Mouse (Mus musculus) liver, embryonic 11.5 days (tissue): Measurements from ENCODE around the gene Agap1. TPM values are rescaled to one million over a fixed set of nuclear protein-coding genes. Genes with fewer than 3 reads are reported as not detected.

Source experiments
- ATAC-seq: fragments of 200-750 bp; cut with Nextera tagmentation; replicated peaks from 2 replicates; pipeline ENCODE4 v1.8.0; 2017; ENCODE audit warnings: moderate number of reproducible peaks, mild to moderate bottlenecking, moderate TSS enrichment, moderate library complexity; ENCODE audit not compliant: low FRiP score
- DNase-seq: peaks from one replicate; pipeline ENCODE4 v3.0.0-alpha.2; 2017; ENCODE audit warnings: low spot score
- H3K27ac ChIP-seq: fragments of 300-500 bp; sonication (generic); 2 replicates; pipeline ENCODE4 v1.5.1; 2014; ENCODE audit warnings: mild to moderate bottlenecking, low read depth, low read length, control low read depth
- H3K27me3 ChIP-seq: fragments of 300-500 bp; sonication (generic); replicated peaks from 2 replicates; pipeline ENCODE4 v1.6.1; 2014; ENCODE audit warnings: low read length, mixed read lengths; ENCODE audit not compliant: control insufficient read depth, insufficient read depth
- H3K36me3 ChIP-seq: fragments of 300-500 bp; sonication (generic); 2 replicates; pipeline ENCODE4 v1.6.1; 2014; ENCODE audit warnings: mild to moderate bottlenecking, low read length, moderate library complexity, mixed read lengths; ENCODE audit not compliant: control insufficient read depth, insufficient read depth
- H3K4me1 ChIP-seq: fragments of 300-500 bp; sonication (generic); replicated peaks from 2 replicates; pipeline ENCODE4 v1.6.1; 2014; ENCODE audit warnings: low read length, mixed read lengths; ENCODE audit not compliant: control insufficient read depth, insufficient read depth
- H3K4me2 ChIP-seq: fragments of 300-500 bp; sonication (generic); 2 replicates; pipeline ENCODE4 v1.6.1; 2014; ENCODE audit warnings: mild to moderate bottlenecking, control low read depth, moderate library complexity
- H3K4me3 ChIP-seq: fragments of 300-500 bp; sonication (generic); 2 replicates; pipeline ENCODE4 v1.5.1; 2014; ENCODE audit warnings: low read depth, low read length, control low read depth
- H3K9ac ChIP-seq: fragments of 300-500 bp; sonication (generic); 2 replicates; pipeline ENCODE4 v1.6.1; 2014; ENCODE audit warnings: low read depth, low read length, control low read depth
- H3K9me3 ChIP-seq: fragments of 300-500 bp; sonication (generic); 2 replicates; pipeline ENCODE4 v1.6.1; 2016; ENCODE audit warnings: low read length, inconsistent platforms, mixed read lengths; ENCODE audit not compliant: control insufficient read depth
- WGBS: fragments of 180-500 bp; shearing (Covaris S2); extraction: QIAGEN DNeasy Blood & Tissue Kit; methylation state at CpG from one replicate; pipeline ENCODE4 v1.1.7; 2014; 5-methylcytosine and 5-hydroxymethylcytosine counted together
- polyA plus RNA-seq: library from polyadenylated mRNA; unstranded; fragments of >200 nt; fragmentation: Nextera tagmentation; extraction: Ambion mirVana; gene quantifications from 2 replicates; pipeline ENCODE4 v1.2.1, GENCODE M21; 2014

Gene Agap1
- polyA plus RNA-seq, 1 experiment from 2014 or later, result 4.6 TPM

DNA sequence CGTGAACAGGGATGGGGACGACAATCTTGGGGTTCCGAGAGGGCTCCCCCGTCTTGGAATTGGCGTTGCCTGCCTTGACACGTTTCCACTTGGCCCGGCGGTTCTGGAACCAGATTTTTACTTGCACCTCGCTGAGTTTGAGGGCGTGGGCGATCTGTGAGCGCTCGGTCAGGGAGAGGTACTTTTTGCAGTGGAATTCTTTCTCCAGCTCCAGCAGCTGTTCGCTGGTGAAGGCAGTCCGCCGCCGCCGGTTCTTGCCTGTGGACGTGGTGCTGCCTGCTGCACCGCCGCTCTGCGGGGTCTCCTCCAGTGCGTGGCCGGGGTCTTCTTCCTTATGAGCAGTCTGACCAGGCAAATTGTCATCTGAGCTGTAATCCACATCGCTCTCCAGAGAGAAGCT is 474.1 kb downstream of the Agap1 start:
- Histone ChIP-seq H3K4me3 (peak overlapping the region; percentile 29; the same call in 1 of the 2 replicates), H3K9me3 (no peaks in the 10 kb centered on the region), H3K9ac (no peak overlapping the region; the same call in 1 of the 2 replicates), H3K27me3 (peaks cover 99% of the 10 kb centered on the region), H3K4me2 (peak overlapping the region; percentile 85), H3K27ac (no peak overlapping the region), H3K36me3 (no peaks in the 10 kb centered on the region), H3K4me1 (peaks cover 12% of the 10 kb centered on the region)
- WGBS, result 13% methylated on average over 25 of the region's 25 CpGs
- ATAC-seq, result no peak
- DNase-seq, result no peak

DNA sequence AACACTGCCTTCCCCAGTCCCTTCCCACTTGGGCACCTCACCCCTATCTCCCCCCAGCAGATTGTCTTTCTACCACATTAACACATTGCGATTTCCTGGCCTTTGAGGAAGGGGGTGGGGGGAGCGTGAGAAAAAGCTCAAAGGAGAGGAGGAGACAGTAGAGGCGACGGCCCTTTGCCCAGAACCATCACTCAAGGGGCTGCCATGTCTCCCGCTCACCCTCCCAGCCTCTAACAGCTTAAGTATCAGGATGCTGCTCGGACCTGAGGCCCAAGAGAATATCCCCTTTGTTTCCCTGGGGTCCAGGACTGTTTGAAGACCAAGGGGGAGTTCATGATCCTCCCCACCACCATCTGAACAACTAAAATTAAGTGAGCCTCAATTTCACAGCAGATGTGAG is 474.6 kb downstream of the Agap1 start:
- Histone ChIP-seq H3K27ac (no peak overlapping the region), H3K9me3 (no peaks in the 10 kb centered on the region), H3K4me3 (peak overlapping the region; percentile 29; the same call in 1 of the 2 replicates)

DNA sequence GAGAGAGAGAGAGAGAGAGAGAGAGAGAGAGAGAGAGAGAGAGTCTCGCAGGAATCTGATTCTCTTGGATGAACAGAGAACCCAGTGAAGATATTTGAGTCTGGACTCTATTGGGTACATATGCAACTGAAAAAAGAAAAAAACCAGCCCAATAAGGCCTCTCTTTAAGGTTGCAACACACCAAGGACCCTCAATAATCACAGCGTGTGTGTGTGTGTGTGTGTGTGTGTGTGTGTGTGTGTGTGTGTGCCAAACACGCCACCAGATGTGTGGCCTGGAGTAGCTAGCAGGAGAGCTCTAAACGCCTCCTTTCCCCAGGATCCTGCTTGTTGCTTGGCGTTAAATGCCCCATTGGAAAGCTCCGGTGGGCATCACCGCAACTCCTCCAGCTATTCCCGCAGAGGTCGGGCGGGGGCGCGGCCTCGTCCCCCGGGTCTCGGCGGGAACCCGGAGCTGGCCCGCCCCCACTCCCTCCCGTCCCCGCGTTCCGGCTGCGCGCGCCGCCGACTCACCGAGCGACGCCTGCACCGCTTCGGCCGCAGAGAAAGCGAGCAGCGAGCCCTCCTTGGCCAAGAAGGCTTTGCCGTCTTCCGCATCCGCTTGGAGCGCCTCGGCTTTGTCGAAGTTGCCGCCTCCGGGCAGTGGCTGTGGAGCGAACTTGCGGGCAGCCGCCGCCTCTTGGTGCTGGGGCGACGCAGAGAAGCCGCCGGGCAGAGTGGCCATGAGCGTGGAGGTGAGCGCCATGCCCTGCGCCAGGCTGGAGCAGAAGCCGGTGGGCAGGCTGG is 475.3 kb downstream of the Agap1 start:
- Histone ChIP-seq H3K9me3 (no peaks in the 10 kb centered on the region), H3K4me2 (peak overlapping the region; percentile 85), H3K4me3 (peak overlapping the region; percentile 54), H3K9ac (peak overlapping the region; percentile 25), H3K36me3 (no peaks in the 10 kb centered on the region), H3K27ac (no peak overlapping the region), H3K4me1 (peaks cover 12% of the 10 kb centered on the region), H3K27me3 (peaks cover 99% of the 10 kb centered on the region)
- DNase-seq (no peak), ATAC-seq (no peak)
- WGBS, result under 1% methylated on average over 55 of the region's 55 CpGs

More for the DNA sequence above, 474.6 kb downstream of the Agap1 start:
- Histone ChIP-seq H3K4me1 (peaks cover 12% of the 10 kb centered on the region), H3K27me3 (peaks cover 99% of the 10 kb centered on the region), H3K9ac (no peak overlapping the region), H3K4me2 (peak overlapping the region; percentile 85), H3K36me3 (no peaks in the 10 kb centered on the region)
- no peak for ATAC-seq
- 2% methylated on average over 6 of the region's 6 CpGs for WGBS
- no peak for DNase-seq

DNA sequence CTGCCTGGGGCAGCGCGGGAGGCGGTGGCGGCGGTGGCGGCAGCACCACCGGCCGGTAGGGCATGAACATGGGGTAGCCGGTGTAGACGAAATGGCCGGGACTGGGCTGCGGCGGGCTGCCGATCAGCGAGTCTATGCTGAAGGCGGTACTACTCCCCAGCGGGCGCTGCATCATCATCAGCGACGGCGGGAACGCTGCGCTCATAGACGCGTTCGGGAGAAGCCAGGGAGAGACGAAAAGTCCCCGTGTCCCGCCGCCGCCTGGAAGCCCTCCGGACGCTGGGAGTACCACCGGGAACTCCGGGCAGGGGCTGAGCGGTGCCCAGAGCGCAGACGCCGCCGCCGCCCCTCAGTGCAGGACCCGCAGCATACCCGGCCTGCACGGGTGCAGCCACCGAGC is 475.9 kb downstream of the Agap1 start:
- Histone ChIP-seq H3K27ac (no peak overlapping the region), H3K4me2 (peak overlapping the region; percentile 85), H3K36me3 (no peaks in the 10 kb centered on the region), H3K9ac (peak overlapping the region; percentile 25), H3K4me1 (peaks cover 12% of the 10 kb centered on the region), H3K4me3 (peak overlapping the region; percentile 54), H3K9me3 (no peaks in the 10 kb centered on the region), H3K27me3 (peaks cover 99% of the 10 kb centered on the region)
- DNase-seq (no peak), ATAC-seq (peak; percentile 40)
- WGBS, result 1% methylated on average over 39 of the region's 45 CpGs

DNA sequence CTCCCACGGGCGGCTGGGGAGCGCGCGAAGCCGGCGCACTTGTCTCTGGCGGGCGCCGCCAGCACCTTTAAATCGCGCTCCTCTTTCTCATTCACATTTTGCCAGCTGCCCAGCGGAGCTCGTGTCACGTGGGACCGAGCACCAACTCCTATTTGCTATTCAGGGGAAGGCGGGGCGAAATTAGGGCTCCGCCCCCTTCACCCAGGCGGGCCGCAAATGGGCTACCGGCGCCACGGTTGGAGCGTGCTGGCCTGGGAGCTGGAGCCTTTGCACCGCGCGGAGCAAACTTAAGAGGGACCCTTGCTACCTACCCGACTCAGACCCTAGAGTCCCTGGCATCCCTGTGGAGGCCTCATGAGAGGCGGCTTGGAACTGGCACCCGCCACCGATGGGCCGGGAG is 476.5 kb downstream of the Agap1 start, which contains the start of gene Gbx2:
Gene Gbx2, minus strand, starts transcription at position 60 of the 400 bp plus-strand sequence.
- Histone ChIP-seq H3K27ac (no peak within 1 kb of the TSS), H3K4me1 (peaks cover 12% of the 10 kb centered on the region), H3K9ac (peak within 1 kb of the TSS; percentile 25), H3K4me3 (peak within 1 kb of the TSS; percentile 54), H3K9me3 (no peaks in the 10 kb centered on the region), H3K4me2 (peak within 1 kb of the TSS; percentile 85), H3K27me3 (peaks cover 99% of the 10 kb centered on the region), H3K36me3 (no peaks in the 10 kb centered on the region)
- WGBS, result under 1% methylated on average over 33 of the region's 33 CpGs
- DNase-seq, result no peak
- peak; percentile 64 for ATAC-seq

DNA sequence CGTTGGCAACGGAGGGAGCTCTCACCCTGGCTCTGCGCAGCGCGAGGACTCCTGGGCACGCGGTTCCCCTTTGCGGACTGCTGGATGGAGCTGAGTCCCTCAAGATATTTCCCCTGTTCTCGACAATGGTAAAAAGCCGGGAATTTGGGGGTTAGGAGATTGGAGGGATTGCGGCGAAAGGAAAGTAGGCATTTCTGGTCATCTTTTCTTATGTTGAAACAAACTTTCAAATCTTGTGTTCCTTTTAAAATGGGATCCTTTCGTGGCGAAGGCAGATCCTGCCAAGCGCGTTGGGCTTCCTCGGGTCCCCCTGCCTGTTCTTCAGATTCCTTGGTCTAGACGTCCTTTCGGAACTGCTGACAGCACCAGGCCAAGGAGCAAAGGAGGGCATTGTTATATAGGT is 477.4 kb downstream of the Agap1 start:
- Histone ChIP-seq H3K27me3 (peaks cover 99% of the 10 kb centered on the region), H3K27ac (no peak overlapping the region), H3K4me1 (peaks cover 12% of the 10 kb centered on the region), H3K36me3 (no peaks in the 10 kb centered on the region), H3K4me2 (no peak overlapping the region), H3K4me3 (no peak overlapping the region), H3K9me3 (no peaks in the 10 kb centered on the region), H3K9ac (no peak overlapping the region)
- DNase-seq (no peak), ATAC-seq (no peak)
- 9% methylated on average over 19 of the region's 19 CpGs for WGBS

DNA sequence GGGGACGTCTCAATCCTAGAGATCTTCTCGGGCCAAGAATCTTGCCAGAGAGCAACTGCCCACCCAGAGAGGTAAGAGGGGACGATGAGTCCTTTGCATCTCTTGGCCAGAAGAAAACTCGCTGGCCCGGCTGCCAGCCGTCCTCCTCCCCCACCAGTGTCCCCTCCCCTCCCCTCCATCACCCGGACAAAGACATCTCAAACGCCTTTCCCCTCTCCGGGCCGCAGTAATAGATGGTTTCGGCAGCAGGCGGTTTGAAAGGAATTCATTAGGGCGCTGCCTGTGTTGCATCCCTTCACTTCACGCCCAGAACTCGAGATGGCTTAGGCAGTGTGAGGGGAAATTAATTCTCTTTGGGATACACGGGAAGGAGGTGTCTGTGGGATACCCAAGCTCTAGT is 478.0 kb downstream of the Agap1 start:
- Histone ChIP-seq H3K27me3 (peaks cover 99% of the 10 kb centered on the region), H3K4me1 (peaks cover 8% of the 10 kb centered on the region), H3K27ac (no peak overlapping the region), H3K36me3 (no peaks in the 10 kb centered on the region), H3K4me2 (no peak overlapping the region), H3K9ac (no peak overlapping the region), H3K9me3 (no peaks in the 10 kb centered on the region), H3K4me3 (no peak overlapping the region)
- no peak for DNase-seq
- WGBS, result 17% methylated on average over 16 of the region's 16 CpGs
- ATAC-seq, result no peak

DNA sequence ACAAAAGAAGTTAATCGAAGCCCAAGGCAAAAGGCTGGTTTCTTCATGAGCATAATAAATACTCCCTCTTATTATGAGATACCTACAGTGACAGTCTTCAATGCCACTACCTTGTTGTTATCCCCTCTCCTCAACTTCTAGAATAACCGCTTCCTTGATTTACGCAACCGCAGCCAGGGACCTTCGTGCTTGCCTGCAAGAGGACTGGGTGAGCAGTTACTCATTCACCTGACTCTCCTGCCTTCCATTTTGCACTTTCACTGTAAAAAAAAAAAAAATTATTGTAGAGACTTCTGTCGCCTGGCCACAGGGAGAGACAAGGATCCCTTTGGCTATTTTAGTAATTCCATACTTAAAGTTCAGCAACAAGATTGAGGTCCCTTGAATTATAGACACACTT is 478.4 kb downstream of the Agap1 start:
- Histone ChIP-seq H3K4me2 (no peak overlapping the region), H3K9me3 (no peaks in the 10 kb centered on the region), H3K4me3 (no peak overlapping the region), H3K9ac (no peak overlapping the region), H3K36me3 (no peaks in the 10 kb centered on the region), H3K27ac (no peak overlapping the region), H3K4me1 (peaks cover 8% of the 10 kb centered on the region), H3K27me3 (peaks cover 99% of the 10 kb centered on the region)
- ATAC-seq (no peak), DNase-seq (no peak)
- 17% methylated on average over 6 of the region's 6 CpGs for WGBS

DNA sequence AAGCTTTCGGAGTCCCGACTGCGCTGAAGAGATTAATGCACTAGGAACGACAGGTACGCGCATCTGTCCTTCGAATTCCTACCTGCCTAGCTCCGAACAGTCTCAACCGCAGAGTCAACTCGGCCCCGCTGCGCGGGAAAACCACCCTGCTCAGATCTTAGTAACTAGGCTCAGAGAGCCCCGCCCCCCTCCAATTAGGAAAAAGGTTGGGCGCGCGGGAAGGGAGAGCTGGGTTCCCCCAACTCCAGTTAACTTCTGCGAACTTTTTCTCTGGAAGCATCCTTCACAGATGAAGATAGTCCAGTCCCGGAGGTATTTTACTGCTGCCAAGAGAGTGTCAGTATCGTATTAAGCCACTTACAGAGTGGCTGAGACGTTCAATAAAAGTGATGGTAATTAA is 479.2 kb downstream of the Agap1 start:
- ATAC-seq (no peak), DNase-seq (no peak)
- no peaks in the 10 kb centered on the region for H3K9me3 ChIP-seq
- no peak overlapping the region for H3K27ac ChIP-seq
- no peak overlapping the region for H3K9ac ChIP-seq
- no peaks in the 10 kb centered on the region for H3K36me3 ChIP-seq
- H3K4me1 ChIP-seq, result peaks cover 8% of the 10 kb centered on the region
- H3K4me3 ChIP-seq, result no peak overlapping the region
- H3K27me3 ChIP-seq, result peaks cover 97% of the 10 kb centered on the region
- WGBS, result 17% methylated on average over 21 of the region's 21 CpGs
- H3K4me2 ChIP-seq, result no peak overlapping the region
